Mouse (Mus musculus) liver, adult 2 months (tissue): Measurements from ENCODE around the gene Tctn3. TPM values are rescaled to one million over a fixed set of nuclear protein-coding genes. Genes with fewer than 3 reads are reported as not detected.

Source experiments
- DNase-seq: peaks from one replicate; pipeline ENCODE4 v3.0.0-alpha.2; 2011; ENCODE audit warnings: low read depth, low spot score; ENCODE audit errors: extremely low read depth
- H3K27ac ChIP-seq: fragments of 200-500 bp; replicated peaks from 2 replicates; pipeline ENCODE4 v1.5.1; 2012; ENCODE audit warnings: low read depth, mild to moderate bottlenecking, control low read depth, inconsistent platforms, low read length; ENCODE audit not compliant: insufficient read depth
- H3K27me3 ChIP-seq: fragments of 200-500 bp; 2 replicates; pipeline ENCODE4 v1.6.1; 2012; ENCODE audit warnings: mild to moderate bottlenecking, moderate library complexity, low read length, inconsistent platforms; ENCODE audit not compliant: control insufficient read depth, insufficient read depth
- H3K36me3 ChIP-seq: fragments of 200-500 bp; 2 replicates; pipeline ENCODE4 v1.6.1; 2012; ENCODE audit warnings: low read length, inconsistent platforms; ENCODE audit not compliant: control insufficient read depth, insufficient read depth
- H3K4me1 ChIP-seq: fragments of 200-500 bp; 2 replicates; pipeline ENCODE4 v1.6.1; 2011; ENCODE audit warnings: low read length; ENCODE audit not compliant: control insufficient read depth, insufficient read depth
- H3K4me3 ChIP-seq: fragments of 200-500 bp; 2 replicates; pipeline ENCODE4 v1.5.1; 2011; ENCODE audit warnings: low read depth, mild to moderate bottlenecking, control low read depth, low read length, moderate library complexity; ENCODE audit not compliant: insufficient read depth
- H3K79me2 ChIP-seq: fragments of 200-500 bp; 2 replicates; pipeline ENCODE4 v1.6.1; 2012; ENCODE audit warnings: inconsistent platforms, mild to moderate bottlenecking, low read length, moderate library complexity; ENCODE audit not compliant: control insufficient read depth, insufficient read depth
- H3K9ac ChIP-seq: fragments of 200-500 bp; 2 replicates; pipeline ENCODE4 v1.6.1; 2012; ENCODE audit warnings: low read depth, mild to moderate bottlenecking, control low read depth, inconsistent platforms, low read length
- CTCF ChIP-seq: fragments of 200-500 bp; IDR thresholded peaks from 2 replicates; pipeline ENCODE4 v1.5.1; 2011; ENCODE audit warnings: low read depth, low read length, control low read depth
- POLR2A ChIP-seq: fragments of 200-500 bp; IDR thresholded peaks from 2 replicates; pipeline ENCODE4 v1.6.1; 2011; ENCODE audit warnings: low read length, control low read depth; ENCODE audit not compliant: insufficient read depth; ENCODE audit errors: extremely low read depth
- WGBS: fragments of 180-500 bp; shearing (Covaris S2); methylation state at CpG from one replicate; pipeline ENCODE4 v1.1.7; 2018; 5-methylcytosine and 5-hydroxymethylcytosine counted together
- polyA plus RNA-seq: library from polyadenylated mRNA; depleted of rRNA; stranded (reverse); fragments of >200 nt; gene quantifications from 2 replicates; pipeline ENCODE4 v1.2.3, GENCODE M21; 2012
- total RNA-seq: library from RNA; depleted of rRNA; stranded (reverse); fragments of >200 nt; gene quantifications from 2 replicates; pipeline ENCODE4 v1.2.3, GENCODE M21; 2014

Gene Tctn3
- total and polyA plus RNA-seq, 2 experiments: 0.37 to 1.1 TPM

DNA sequence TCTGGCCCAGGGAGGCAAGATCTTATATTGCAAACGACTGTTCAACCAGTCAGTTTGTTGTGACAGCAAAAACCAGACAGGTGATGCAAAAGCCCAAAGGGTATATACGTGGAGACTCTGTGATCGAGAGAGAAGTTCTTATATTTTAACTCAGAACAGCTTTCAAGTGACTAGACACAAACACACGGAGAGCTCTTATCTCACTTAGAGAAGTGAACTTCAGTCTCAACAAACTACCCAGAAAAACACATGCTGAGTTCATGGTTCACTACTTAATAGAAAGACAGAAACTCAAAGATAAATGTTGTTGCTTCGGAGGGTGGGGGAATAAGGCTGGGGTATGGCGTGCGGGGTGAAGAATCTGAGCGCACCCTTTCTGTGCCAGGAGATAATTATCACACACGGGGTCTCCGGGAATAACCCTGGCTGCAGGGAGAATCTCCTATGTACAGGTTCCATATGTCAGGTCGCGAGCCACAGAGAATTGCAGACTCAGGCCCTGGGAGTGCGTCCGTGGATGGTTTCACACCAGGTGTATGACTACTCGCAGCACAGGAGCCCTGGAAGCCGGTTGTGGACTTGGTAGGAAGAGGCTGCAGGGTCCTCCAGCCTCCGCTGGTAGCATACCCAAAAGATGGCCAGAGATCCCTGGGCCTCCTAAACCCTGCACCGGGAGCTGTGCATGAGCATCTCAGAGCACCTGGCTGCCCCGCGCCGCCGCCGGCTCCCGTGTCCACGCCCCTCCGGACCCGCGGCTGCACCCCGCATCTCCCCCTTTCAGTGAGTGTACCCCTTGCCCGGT, 24.3 kb downstream of the Tctn3 start:
- TF ChIP-seq POLR2A (no peak), CTCF (no peak)
- 15% methylated on average over 30 of the region's 30 CpGs for WGBS
- no peaks in the 10 kb centered on the region for H3K79me2 ChIP-seq
- H3K27ac ChIP-seq: no peak overlapping the region
- no peaks in the 10 kb centered on the region for H3K27me3 ChIP-seq
- H3K4me3 ChIP-seq: peak overlapping the region; percentile 90
- H3K4me1 ChIP-seq: peaks cover 2% of the 10 kb centered on the region; the same call in 1 of the 2 replicates
- DNase-seq: no peak
- peak overlapping the region; percentile 80 for H3K9ac ChIP-seq
- no peaks in the 10 kb centered on the region for H3K36me3 ChIP-seq

DNA sequence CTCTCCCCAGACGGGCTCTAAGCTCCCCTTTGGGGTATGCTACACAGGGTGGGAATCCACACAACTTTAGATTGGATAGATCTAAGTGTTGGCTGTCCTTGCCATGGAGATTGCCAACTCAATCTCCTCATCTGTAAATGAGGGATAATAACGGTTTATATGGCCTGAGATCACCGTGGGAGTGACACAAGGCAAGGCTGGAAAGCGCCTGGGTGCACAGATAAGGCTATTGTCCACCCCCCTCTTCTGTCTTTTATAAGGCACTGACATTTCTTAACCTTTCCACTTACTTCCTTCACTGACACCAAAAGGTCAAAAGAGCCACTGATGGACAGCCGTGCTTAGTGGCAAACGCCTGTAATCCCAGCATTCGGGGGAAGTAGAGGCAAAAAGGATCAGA, 25.1 kb downstream of the Tctn3 start:
- Histone ChIP-seq H3K9ac (no peak overlapping the region), H3K27me3 (no peaks in the 10 kb centered on the region), H3K79me2 (no peaks in the 10 kb centered on the region), H3K27ac (no peak overlapping the region), H3K36me3 (no peaks in the 10 kb centered on the region), H3K4me1 (peaks cover 2% of the 10 kb centered on the region; the same call in 1 of the 2 replicates), H3K4me3 (no peak overlapping the region)
- TF ChIP-seq POLR2A (no peak), CTCF (no peak)
- WGBS: 81% methylated on average over 7 of the region's 7 CpGs
- DNase-seq: no peak

DNA sequence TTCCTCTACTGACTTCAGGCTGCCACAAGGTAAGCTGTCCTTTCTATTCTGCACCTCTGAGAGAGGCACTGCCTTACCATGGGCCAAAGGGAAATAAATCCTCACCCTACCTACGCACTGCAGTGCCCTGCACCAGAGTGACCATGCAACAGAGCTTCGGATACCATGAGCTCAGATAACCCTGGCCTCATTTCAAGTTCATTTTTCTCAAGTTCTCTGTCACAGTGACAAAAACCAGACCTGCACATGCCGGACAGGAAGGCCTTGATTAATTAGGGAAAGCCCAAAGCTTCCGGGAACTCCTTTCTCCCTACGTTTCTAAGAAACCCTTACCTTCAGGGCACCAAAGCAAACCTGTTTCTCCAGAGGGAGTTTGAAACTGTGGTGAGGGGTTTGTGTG, 30.4 kb downstream of the Tctn3 start:
- DNase-seq: no peak
- H3K27me3 ChIP-seq: no peaks in the 10 kb centered on the region
- WGBS: 80% methylated on average over 5 of the region's 5 CpGs
- H3K79me2 ChIP-seq: no peaks in the 10 kb centered on the region
- H3K27ac ChIP-seq: no peak overlapping the region
- no peak overlapping the region for H3K9ac ChIP-seq
- TF ChIP-seq CTCF: no peak
- TF ChIP-seq POLR2A: no peak
- H3K36me3 ChIP-seq: no peaks in the 10 kb centered on the region
- H3K4me3 ChIP-seq: no peak overlapping the region
- H3K4me1 ChIP-seq: peaks cover 3% of the 10 kb centered on the region; the same call in 1 of the 2 replicates

- Histone ChIP-seq H3K9ac (no peak overlapping the region), H3K36me3 (no peaks in the 10 kb centered on the region), H3K4me3 (no peak overlapping the region), H3K27me3 (no peaks in the 10 kb centered on the region), H3K79me2 (no peaks in the 10 kb centered on the region), H3K4me1 (peaks cover 3% of the 10 kb centered on the region; the same call in 1 of the 2 replicates), H3K27ac (no peak overlapping the region)
- DNase-seq: peak; percentile 41
- TF ChIP-seq POLR2A (no peak), CTCF (no peak)
- 24% methylated on average over 2 of the region's 2 CpGs for WGBS
Measured at GRCm38 (mm10) chr19:40580902-40581301, 31.1 kb downstream of the Tctn3 start.

DNA sequence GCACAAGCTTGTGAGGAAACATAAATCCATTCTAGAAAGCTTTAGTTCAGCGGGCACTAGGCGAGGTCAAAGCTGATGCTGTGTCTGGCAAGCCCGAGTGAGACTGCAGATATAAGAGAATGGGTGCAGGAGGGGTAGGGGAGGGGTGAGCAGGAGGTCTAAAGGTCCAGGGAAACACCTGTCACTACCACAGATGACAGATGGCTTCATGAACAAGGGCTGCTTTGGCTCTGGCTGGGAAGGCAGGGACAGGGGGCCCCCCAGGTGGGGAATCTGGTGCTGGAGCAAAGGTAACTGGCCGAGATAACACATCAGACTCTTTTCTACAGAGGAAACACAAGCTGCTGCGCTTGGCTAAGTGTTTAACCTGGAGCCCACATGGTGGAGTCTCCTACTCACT, 36.6 kb downstream of the Tctn3 start:
- H3K4me1 ChIP-seq: peaks cover 3% of the 10 kb centered on the region; the same call in 1 of the 2 replicates
- H3K27me3 ChIP-seq: no peaks in the 10 kb centered on the region
- no peak overlapping the region for H3K27ac ChIP-seq
- no peak for DNase-seq
- H3K79me2 ChIP-seq: no peaks in the 10 kb centered on the region
- WGBS: 91% methylated on average over 5 of the region's 5 CpGs
- TF ChIP-seq CTCF: no peak
- no peak for TF ChIP-seq POLR2A
- no peak overlapping the region for H3K9ac ChIP-seq
- H3K4me3 ChIP-seq: no peak overlapping the region
- H3K36me3 ChIP-seq: no peaks in the 10 kb centered on the region

DNA sequence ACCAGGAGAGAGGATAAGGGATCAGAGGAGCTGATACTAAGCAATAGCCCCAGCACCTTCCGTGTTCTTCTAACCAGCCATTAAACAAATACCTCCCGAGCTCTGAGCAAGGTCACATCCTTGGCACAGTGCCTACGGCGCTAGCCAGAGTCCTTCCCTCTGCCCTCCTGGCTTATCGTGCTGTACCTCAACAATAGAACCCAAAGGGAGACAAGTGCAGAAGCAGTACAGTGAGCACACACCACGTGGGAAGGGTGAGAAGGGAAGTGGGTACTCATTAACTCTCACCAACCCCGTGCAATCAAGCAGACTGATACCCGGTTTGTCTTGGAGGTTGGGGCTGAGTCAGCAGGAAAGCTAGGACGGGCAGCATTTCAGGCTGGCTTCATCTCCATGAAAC, 41.3 kb downstream of the Tctn3 start:
- no peak overlapping the region for H3K9ac ChIP-seq
- no peaks in the 10 kb centered on the region for H3K27me3 ChIP-seq
- DNase-seq: peak; percentile 61
- H3K4me1 ChIP-seq: peaks cover 3% of the 10 kb centered on the region; the same call in 1 of the 2 replicates
- H3K36me3 ChIP-seq: no peaks in the 10 kb centered on the region
- TF ChIP-seq CTCF: no peak
- TF ChIP-seq POLR2A: no peak
- H3K27ac ChIP-seq: no peak overlapping the region
- WGBS: 20% methylated on average over 9 of the region's 9 CpGs
- no peaks in the 10 kb centered on the region for H3K79me2 ChIP-seq
- H3K4me3 ChIP-seq: no peak overlapping the region
